ENCODE assay signal across 8 mouse cellular contexts in the genomic region with DNA sequence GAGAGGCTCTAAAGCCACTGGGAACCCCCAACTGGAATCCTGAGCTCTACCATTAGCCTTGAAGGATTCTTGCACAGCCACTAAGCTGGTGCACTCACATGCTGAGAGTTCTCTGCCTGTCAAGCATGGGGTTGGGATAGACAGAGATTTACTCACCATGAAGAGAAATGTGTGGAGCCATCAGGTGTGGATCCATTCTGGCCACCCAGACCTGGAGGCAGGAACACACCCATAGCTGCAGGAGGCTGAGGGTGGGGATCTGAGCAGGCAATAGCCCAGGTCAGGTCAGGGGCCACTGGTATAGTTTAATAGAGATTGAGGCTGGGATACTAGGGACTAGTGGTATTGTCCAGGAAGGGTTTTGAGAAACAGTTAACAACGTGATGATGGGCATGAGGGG. TPM values are rescaled to one million over a fixed set of nuclear protein-coding genes. Genes with fewer than 3 reads are reported as not detected.
A peak's percentile ranks its signal among the peaks of the same experiment; 100 is the strongest.
DNase-seq lines count a peak whose midpoint lies in the region; ATAC-seq and TF ChIP-seq lines count a peak whose summit lies in the region.

No protein-coding gene starts in this region.

- no peak for TF ChIP-seq POLR2A in cortical plate, adult 2 months (IDR thresholded peaks at IDR 0.05; ENCODE audit: extremely low read depth, insufficient read depth, low read length)
- no peak for TF ChIP-seq POLR2A in small intestine, adult 2 months (IDR thresholded peaks at IDR 0.05; ENCODE audit: low read depth, low read length)

- peaks cover 28% of the 10 kb centered on the region for H3K36me3 ChIP-seq in kidney, embryonic 14.5 days (ENCODE audit: control insufficient read depth, insufficient read depth, low read length)
- peaks cover 23% of the 10 kb centered on the region for H3K36me3 ChIP-seq in liver, embryonic 13.5 days
- H3K36me3 ChIP-seq in small intestine, adult 2 months (ENCODE audit: control insufficient read depth, insufficient read depth, low read length), result peaks cover 21% of the 10 kb centered on the region

- H3K4me2 ChIP-seq in kidney, embryonic 14.5 days (replicated peaks; ENCODE audit: low read depth, low read length), result peak overlapping the region; percentile 60
- H3K4me2 ChIP-seq in liver, embryonic 13.5 days, result peak overlapping the region; percentile 92

- no peaks in the 10 kb centered on the region for H3K27me3 ChIP-seq in kidney, embryonic 14.5 days (ENCODE audit: control insufficient read depth, insufficient read depth, low read length)
- H3K27me3 ChIP-seq in liver, embryonic 13.5 days, result no peaks in the 10 kb centered on the region
- H3K27me3 ChIP-seq in small intestine, adult 2 months (ENCODE audit: control insufficient read depth, insufficient read depth, low read length), result no peaks in the 10 kb centered on the region

- H3K4me1 ChIP-seq in kidney, embryonic 14.5 days (ENCODE audit: control insufficient read depth, insufficient read depth, low read length), result peaks cover 24% of the 10 kb centered on the region
- peaks cover 3% of the 10 kb centered on the region; the same call in 1 of the 2 replicates for H3K4me1 ChIP-seq in cortical plate, adult 2 months (ENCODE audit: control insufficient read depth, insufficient read depth, low read length)
- peaks cover 56% of the 10 kb centered on the region for H3K4me1 ChIP-seq in liver, embryonic 13.5 days (replicated peaks)
- H3K4me1 ChIP-seq in small intestine, adult 2 months (ENCODE audit: control insufficient read depth, insufficient read depth, insufficient read length, low read length), result peaks cover 3% of the 10 kb centered on the region; the same call in 1 of the 2 replicates

- DNase-seq in kidney, adult 9 months, result no peak
- peak; percentile 12 to 16 for DNase-seq in heart, postnatal 14 days
- peak; percentile 20 for DNase-seq in liver, embryonic 13.5 days
- DNase-seq in gastrocnemius, postnatal 4 days (ENCODE audit: low spot score in 2 of 2), result no peak
- no peak for DNase-seq in left cerebral cortex, postnatal 10 days (ENCODE audit: extremely low spot score in 1 of 2, low spot score in 2 of 2)

- intact Hi-C loops in heart, postnatal 14 days (cut with DNase I), result no loop called here
- intact Hi-C loops in left cerebral cortex, postnatal 10 days (cut with DNase I), result no loop called here

- peak overlapping the region; percentile 76 for H3K4me3 ChIP-seq in kidney, embryonic 14.5 days (ENCODE audit: low read length)
- H3K4me3 ChIP-seq in cortical plate, adult 2 months (ENCODE audit: insufficient read depth, low read length), result peak overlapping the region; percentile 70
- peak overlapping the region; percentile 96 for H3K4me3 ChIP-seq in liver, embryonic 13.5 days (replicated peaks)
- peak overlapping the region; percentile 87 for H3K4me3 ChIP-seq in small intestine, adult 2 months (ENCODE audit: low read depth, low read length)

- H3K9ac ChIP-seq in kidney, embryonic 14.5 days (ENCODE audit: low read depth, low read length), result peak overlapping the region; percentile 77
- peak overlapping the region; percentile 94 for H3K9ac ChIP-seq in liver, embryonic 13.5 days

- TF ChIP-seq CTCF in cortical plate, adult 2 months (IDR thresholded peaks at IDR 0.05; ENCODE audit: extremely low read depth, insufficient read depth, low read length), result no peak
- TF ChIP-seq CTCF in small intestine, adult 2 months (IDR thresholded peaks at IDR 0.05; ENCODE audit: extremely low read depth, insufficient read length, insufficient replicate concordance, low read depth, low read length), result no peak

- ATAC-seq in kidney, embryonic 14.5 days (ENCODE audit: low FRiP score, low TSS enrichment), result no peak
- ATAC-seq in liver, embryonic 13.5 days (ENCODE audit: low read depth), result no peak

- peak overlapping the region; percentile 12; the same call in 1 of the 2 replicates for H3K27ac ChIP-seq in kidney, embryonic 14.5 days (ENCODE audit: low read depth, low read length)
- peak overlapping the region; percentile 25; the same call in 1 of the 2 replicates for H3K27ac ChIP-seq in cortical plate, adult 2 months (ENCODE audit: insufficient read depth, low read length)
- H3K27ac ChIP-seq in liver, embryonic 13.5 days, result peak overlapping the region; percentile 100
- H3K27ac ChIP-seq in small intestine, adult 2 months (ENCODE audit: insufficient read depth, low read depth, low read length), result peak overlapping the region; percentile 96

- no peaks in the 10 kb centered on the region for H3K9me3 ChIP-seq in kidney, embryonic 14.5 days (ENCODE audit: control insufficient read depth, low read length)
- H3K9me3 ChIP-seq in liver, embryonic 13.5 days (replicated peaks), result no peaks in the 10 kb centered on the region

- 4% methylated on average over 1 of the region's 1 CpGs for WGBS in kidney, embryonic 14.5 days
- WGBS in liver, embryonic 13.5 days (ENCODE audit: insufficient replicate concordance), result 0% methylated on average over 1 of the region's 1 CpGs
- WGBS in small intestine, adult 2 months, result 0% methylated on average over 1 of the region's 1 CpGs

RNA-seq across cellular contexts. Expression of gene Rhoa, which starts 0.8 kb away (rescaled TPM):
- 317 and 358 TPM in 2 replicates for polyA plus RNA-seq in kidney, embryonic 14.5 days (2014; fragmentation: Nextera tagmentation; extraction: Ambion mirVana)
- polyA plus RNA-seq in cortical plate, adult 2 months (2012; rRNA removed), result 167 and 176 TPM in 2 replicates
- 100 to 1,000 TPM; 250 to 262 TPM for total RNA-seq in heart, postnatal 14 days (2021)
- polyA plus RNA-seq in liver, embryonic 13.5 days (2015; fragmentation: Nextera tagmentation; extraction: Ambion mirVana), result 235 and 296 TPM in 2 replicates
- 30.5 and 70.2 TPM in 2 replicates for polyA plus RNA-seq in small intestine, adult 2 months (2012; rRNA removed)
- 100 to 1,000 TPM; 272 TPM for total RNA-seq in gastrocnemius, postnatal 4 days (2021)
- total RNA-seq in left cerebral cortex, postnatal 10 days (2021), result 100 to 1,000 TPM; 209 to 216 TPM

RNA-seq across cellular contexts. Expression of gene Tcta, which starts 0.8 kb away (rescaled TPM):
- 26.6 and 27.8 TPM in 2 replicates for polyA plus RNA-seq in kidney, embryonic 14.5 days (2014; fragmentation: Nextera tagmentation; extraction: Ambion mirVana)
- 53.0 and 55.6 TPM in 2 replicates for polyA plus RNA-seq in cortical plate, adult 2 months (2012; rRNA removed)
- 10 to 100 TPM; 25.4 to 25.5 TPM for total RNA-seq in heart, postnatal 14 days (2021)
- 12.7 TPM in 2 replicates for polyA plus RNA-seq in liver, embryonic 13.5 days (2015; fragmentation: Nextera tagmentation; extraction: Ambion mirVana)
- polyA plus RNA-seq in small intestine, adult 2 months (2012; rRNA removed), result 19.0 and 36.7 TPM in 2 replicates
- total RNA-seq in gastrocnemius, postnatal 4 days (2021), result 10 to 100 TPM; 24.7 to 33.9 TPM
- 10 to 100 TPM; 58.0 to 59.3 TPM for total RNA-seq in left cerebral cortex, postnatal 10 days (2021)

RNA-seq across cellular contexts. Expression of gene Amt, which starts 8.5 kb away (rescaled TPM):
- 30.8 and 35.1 TPM in 2 replicates for polyA plus RNA-seq in kidney, embryonic 14.5 days (2014; fragmentation: Nextera tagmentation; extraction: Ambion mirVana)
- polyA plus RNA-seq in cortical plate, adult 2 months (2012; rRNA removed), result 54.1 and 55.0 TPM in 2 replicates
- total RNA-seq in heart, postnatal 14 days (2021), result 1 to 10 TPM; 5.4 to 7.0 TPM
- polyA plus RNA-seq in liver, embryonic 13.5 days (2015; fragmentation: Nextera tagmentation; extraction: Ambion mirVana), result 14.0 and 14.1 TPM in 2 replicates
- 1.4 and 1.9 TPM in 2 replicates for polyA plus RNA-seq in small intestine, adult 2 months (2012; rRNA removed)
- 1 to 10 TPM; 2.4 to 3.1 TPM for total RNA-seq in gastrocnemius, postnatal 4 days (2021)
- 10 to 100 TPM; 22.5 to 23.5 TPM for total RNA-seq in left cerebral cortex, postnatal 10 days (2021)

RNA-seq across cellular contexts. Expression of gene Nicn1, which starts 14.9 kb away (rescaled TPM):
- polyA plus RNA-seq in kidney, embryonic 14.5 days (2014; fragmentation: Nextera tagmentation; extraction: Ambion mirVana), result 40.2 and 42.4 TPM in 2 replicates
- polyA plus RNA-seq in cortical plate, adult 2 months (2012; rRNA removed), result 101 and 102 TPM in 2 replicates
- 10 to 100 TPM; 18.4 to 19.8 TPM for total RNA-seq in heart, postnatal 14 days (2021)
- polyA plus RNA-seq in liver, embryonic 13.5 days (2015; fragmentation: Nextera tagmentation; extraction: Ambion mirVana), result 4.7 and 5.6 TPM in 2 replicates
- 2.9 and 3.9 TPM in 2 replicates for polyA plus RNA-seq in small intestine, adult 2 months (2012; rRNA removed)
- total RNA-seq in gastrocnemius, postnatal 4 days (2021), result 10 to 100 TPM; 15.9 to 16.7 TPM
- 100 to 1,000 TPM; 118 to 122 TPM for total RNA-seq in left cerebral cortex, postnatal 10 days (2021)

RNA-seq across cellular contexts. Expression of gene Gpx1, which starts 33.5 kb away (rescaled TPM):
- polyA plus RNA-seq in kidney, embryonic 14.5 days (2014; fragmentation: Nextera tagmentation; extraction: Ambion mirVana), result 654 and 725 TPM in 2 replicates
- polyA plus RNA-seq in cortical plate, adult 2 months (2012; rRNA removed), result 258 and 294 TPM in 2 replicates
- total RNA-seq in heart, postnatal 14 days (2021), result 100 to 1,000 TPM; 156 to 161 TPM
- polyA plus RNA-seq in liver, embryonic 13.5 days (2015; fragmentation: Nextera tagmentation; extraction: Ambion mirVana), result 6,829 and 6,884 TPM in 2 replicates
- polyA plus RNA-seq in small intestine, adult 2 months (2012; rRNA removed), result 1,021 and 1,249 TPM in 2 replicates
- 100 to 1,000 TPM in 1 of 2 experiments, 10 to 100 TPM in 1; 91.8 to 108 TPM for total RNA-seq in gastrocnemius, postnatal 4 days (2021)
- 10 to 100 TPM; 91.2 to 92.6 TPM for total RNA-seq in left cerebral cortex, postnatal 10 days (2021)

Comparison
In these comparisons a context has a peak if more than half of its experiments do, and no peak if none do; other contexts are left out.
1. H3K27ac ChIP-seq: peak in every context shown above with its lines; median percentile 100 in liver, embryonic 13.5 days; 96 in small intestine, adult 2 months; 25 in cortical plate, adult 2 months; 12 in kidney, embryonic 14.5 days.
2. DNase-seq: peak in heart, postnatal 14 days (2 of 2) and liver, embryonic 13.5 days (single experiment); none in kidney, adult 9 months (single experiment), gastrocnemius, postnatal 4 days (0 of 2) and left cerebral cortex, postnatal 10 days (0 of 2).
3. Peak in every context shown above with its lines, with median percentiles within 50 percentile points of each other: H3K4me3 ChIP-seq.